Mouse (Mus musculus): Measurements from ENCODE around the gene Cfap99. TPM values are rescaled to one million over a fixed set of nuclear protein-coding genes. Genes with fewer than 3 reads are reported as not detected.

The Cfap99 gene
- total RNA-seq, 1 experiment from 2014 or later: 0.38 TPM

- no peak for ATAC-seq (replicated peaks; ENCODE audit: insufficient number of reproducible peaks, low FRiP score, low TSS enrichment, poor library complexity, severe bottlenecking)
These were observed 13.6 kb upstream of the Cfap99 start for GRCm38 (mm10) chr5:34274676-34275293.

DNA sequence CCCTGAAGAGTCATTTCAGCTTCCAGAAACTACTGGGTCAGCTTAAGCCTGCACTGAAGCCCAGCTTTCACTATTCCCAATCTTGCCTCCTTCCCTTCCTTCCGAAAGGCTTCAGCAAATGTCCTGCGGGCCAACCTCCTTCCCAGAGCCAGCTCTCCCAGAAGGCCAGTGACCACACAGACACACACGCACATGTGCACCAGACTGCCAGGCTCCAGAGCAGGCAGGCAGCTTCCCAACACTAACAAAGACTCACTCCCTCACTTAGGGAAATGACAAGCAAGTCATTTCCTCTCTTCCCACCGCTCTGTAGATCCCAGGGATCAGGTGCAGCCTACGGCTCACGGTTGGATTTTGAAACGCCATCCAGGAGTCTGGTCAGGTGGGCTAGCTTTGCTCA lies 12.2 kb upstream of the Cfap99 start:
- no peak for ATAC-seq (replicated peaks; ENCODE audit: insufficient number of reproducible peaks, low FRiP score, low TSS enrichment, poor library complexity, severe bottlenecking)

- ATAC-seq (replicated peaks; ENCODE audit: insufficient number of reproducible peaks, low FRiP score, low TSS enrichment, poor library complexity, severe bottlenecking): no peak
These were observed 11.7 kb upstream of the Cfap99 start for GRCm38 (mm10) chr5:34276746-34277145.

- peak; percentile 46; the same call in 1 of the 2 replicates for ATAC-seq (replicated peaks; ENCODE audit: insufficient number of reproducible peaks, low FRiP score, low TSS enrichment, poor library complexity, severe bottlenecking)
These were observed 10.3 kb upstream of the Cfap99 start for GRCm38 (mm10) chr5:34278058-34278457.

DNA sequence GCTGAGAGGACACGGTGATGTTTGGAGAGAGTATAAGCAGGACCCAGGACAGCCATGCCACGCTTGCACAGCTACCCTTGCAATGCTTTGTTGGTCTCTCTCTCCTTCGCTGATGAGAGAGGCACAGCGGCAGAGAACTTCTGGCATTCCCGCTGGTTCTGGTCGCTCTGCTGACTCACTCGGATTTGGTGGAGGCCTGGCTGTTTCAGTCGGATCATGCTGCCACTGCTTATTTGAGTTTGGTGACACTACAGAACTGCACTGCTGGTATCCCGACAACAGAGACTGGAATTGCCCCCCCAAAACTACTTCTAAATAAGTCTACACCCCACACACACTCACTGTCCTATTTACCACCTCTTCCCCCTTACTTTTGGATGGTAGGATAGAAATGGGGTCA lies 9.2 kb upstream of the Cfap99 start:
- ATAC-seq (replicated peaks; ENCODE audit: insufficient number of reproducible peaks, low FRiP score, low TSS enrichment, poor library complexity, severe bottlenecking): no peak

- ATAC-seq (replicated peaks; ENCODE audit: insufficient number of reproducible peaks, low FRiP score, low TSS enrichment, poor library complexity, severe bottlenecking): no peak
These were observed 7.4 kb upstream of the Cfap99 start for GRCm38 (mm10) chr5:34280976-34281375.

DNA sequence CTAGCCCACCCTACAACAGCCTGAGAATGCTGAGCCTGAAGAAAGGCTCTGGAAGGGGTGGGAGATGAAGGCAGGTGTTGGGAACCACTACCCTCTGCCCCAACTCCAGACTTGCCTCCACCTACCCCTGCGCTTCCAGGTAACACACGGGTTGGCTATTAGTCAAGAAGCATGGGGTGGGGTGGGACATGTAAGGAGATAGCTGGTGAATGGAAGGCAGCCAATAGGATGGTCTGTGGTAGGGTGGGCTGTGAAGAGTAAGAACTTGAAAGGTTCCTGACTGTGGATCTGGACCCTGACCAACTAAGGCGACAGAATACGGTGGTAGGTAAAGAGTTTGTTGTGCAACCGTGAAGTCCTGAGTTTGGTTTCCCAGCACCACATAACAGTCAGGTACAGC lies 5.0 kb upstream of the Cfap99 start:
- no peak for ATAC-seq (replicated peaks; ENCODE audit: insufficient number of reproducible peaks, low FRiP score, low TSS enrichment, poor library complexity, severe bottlenecking)

DNA sequence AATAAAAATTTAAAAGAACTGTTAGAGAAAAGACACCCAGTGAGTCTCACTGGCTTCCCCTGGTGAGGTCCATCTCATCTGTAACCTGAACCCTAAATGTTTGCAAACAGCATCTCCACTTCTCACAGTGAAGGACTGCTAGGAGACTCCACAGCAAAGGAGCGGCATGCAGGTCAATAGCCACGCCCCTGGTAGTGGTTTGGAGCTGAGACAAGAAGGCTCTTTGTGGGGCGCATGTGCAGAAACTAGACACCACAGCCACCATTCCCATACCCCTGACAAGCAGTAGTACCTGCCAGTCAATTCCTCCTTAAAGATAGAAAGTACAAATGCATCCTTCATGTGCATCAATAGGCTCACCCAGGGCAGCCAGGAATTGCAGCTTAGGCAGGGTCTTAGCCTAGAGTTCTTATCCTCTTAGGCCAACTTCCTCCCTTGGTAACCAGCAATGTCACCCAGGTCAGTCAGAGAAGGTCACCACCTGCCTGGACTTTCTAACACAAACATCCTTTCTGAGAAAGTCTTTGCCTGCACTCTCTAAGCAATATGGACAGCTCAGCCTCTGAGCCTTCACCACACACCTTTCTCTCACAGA lies 4.1 kb upstream of the Cfap99 start:
- no peak for ATAC-seq (replicated peaks; ENCODE audit: insufficient number of reproducible peaks, low FRiP score, low TSS enrichment, poor library complexity, severe bottlenecking)

DNA sequence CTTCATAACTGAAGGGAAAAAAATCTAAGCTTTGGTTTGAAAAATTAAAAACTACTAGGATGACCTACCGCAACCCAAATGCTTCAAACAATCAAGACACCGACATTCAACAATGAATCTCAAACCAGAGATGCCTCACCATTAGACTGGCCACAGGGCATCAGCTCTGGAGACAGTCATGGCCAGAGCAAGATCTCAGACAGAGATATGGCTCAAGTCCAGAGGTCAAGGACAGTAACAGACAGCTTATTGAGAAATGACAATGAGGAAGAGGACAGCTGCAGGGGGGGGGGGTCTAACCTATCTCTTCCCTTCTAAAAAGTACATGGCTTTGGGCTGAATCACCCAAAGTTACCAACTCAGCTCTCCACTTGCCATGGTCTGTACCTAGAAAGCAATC lies 3.1 kb upstream of the Cfap99 start:
- 0 out of 2 replicates have a peak, but pooled peaks have one; percentile 20 for ATAC-seq (replicated peaks; ENCODE audit: insufficient number of reproducible peaks, low FRiP score, low TSS enrichment, poor library complexity, severe bottlenecking)

DNA sequence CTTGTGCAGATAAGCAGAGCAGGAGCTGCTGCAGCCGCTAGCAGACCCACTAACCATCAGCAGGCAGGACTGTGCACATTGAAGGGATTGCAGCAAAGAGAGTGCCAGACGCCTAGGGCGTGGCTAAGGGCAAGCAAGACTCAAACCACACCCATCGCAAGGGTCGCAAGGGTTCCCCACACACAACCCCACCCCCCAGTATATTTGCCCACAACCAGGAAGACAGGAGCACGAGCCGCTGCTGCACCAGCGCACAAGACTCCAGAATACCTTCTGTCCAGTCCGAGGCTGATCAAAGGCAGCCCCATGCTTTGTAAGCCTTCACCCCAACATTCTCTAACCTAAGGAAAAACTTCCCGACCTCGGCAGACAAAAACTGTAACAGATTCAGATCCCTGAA lies 1.9 kb upstream of the Cfap99 start:
- ATAC-seq (replicated peaks; ENCODE audit: insufficient number of reproducible peaks, low FRiP score, low TSS enrichment, poor library complexity, severe bottlenecking): no peak

- ATAC-seq (replicated peaks; ENCODE audit: insufficient number of reproducible peaks, low FRiP score, low TSS enrichment, poor library complexity, severe bottlenecking): peak; percentile 23; the same call in 1 of the 2 replicates
These were observed 1.2 kb upstream of the Cfap99 start for GRCm38 (mm10) chr5:34287001-34287837.

GRCm38 (mm10) chr5:34287838-34288145 lies 608 bp upstream of the Cfap99 start:
- no peak for ATAC-seq (replicated peaks; ENCODE audit: insufficient number of reproducible peaks, low FRiP score, low TSS enrichment, poor library complexity, severe bottlenecking)

GRCm38 (mm10) chr5:34289286-34289685 lies 886 bp downstream of the Cfap99 start:
- no peak for ATAC-seq (replicated peaks; ENCODE audit: insufficient number of reproducible peaks, low FRiP score, low TSS enrichment, poor library complexity, severe bottlenecking)

- ATAC-seq (replicated peaks; ENCODE audit: insufficient number of reproducible peaks, low FRiP score, low TSS enrichment, poor library complexity, severe bottlenecking): no peak
These were observed 5.0 kb downstream of the Cfap99 start for GRCm38 (mm10) chr5:34293363-34293762.

DNA sequence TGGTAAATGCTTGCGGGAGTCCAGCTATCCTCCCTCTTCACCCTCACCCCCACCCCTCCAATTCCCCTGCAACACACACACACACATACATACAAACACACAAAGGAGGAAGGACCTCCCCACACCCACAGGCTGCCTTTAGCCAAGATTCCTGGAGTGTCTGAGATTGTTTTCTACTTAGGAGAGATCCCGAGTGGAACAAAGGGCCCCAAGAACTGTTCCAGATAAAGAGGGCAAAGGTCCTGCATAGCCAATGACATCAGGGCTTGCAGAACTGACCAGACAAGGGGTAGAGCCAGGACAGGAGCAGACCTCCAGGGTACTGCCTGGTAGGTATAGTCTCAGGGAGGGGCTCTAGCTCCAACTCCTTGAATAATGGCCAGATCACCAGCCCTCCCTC lies 6.3 kb downstream of the Cfap99 start:
- no peak for ATAC-seq (replicated peaks; ENCODE audit: insufficient number of reproducible peaks, low FRiP score, low TSS enrichment, poor library complexity, severe bottlenecking)

GRCm38 (mm10) chr5:34295141-34295540 lies 6.7 kb downstream of the Cfap99 start:
- ATAC-seq (replicated peaks; ENCODE audit: insufficient number of reproducible peaks, low FRiP score, low TSS enrichment, poor library complexity, severe bottlenecking): no peak

DNA sequence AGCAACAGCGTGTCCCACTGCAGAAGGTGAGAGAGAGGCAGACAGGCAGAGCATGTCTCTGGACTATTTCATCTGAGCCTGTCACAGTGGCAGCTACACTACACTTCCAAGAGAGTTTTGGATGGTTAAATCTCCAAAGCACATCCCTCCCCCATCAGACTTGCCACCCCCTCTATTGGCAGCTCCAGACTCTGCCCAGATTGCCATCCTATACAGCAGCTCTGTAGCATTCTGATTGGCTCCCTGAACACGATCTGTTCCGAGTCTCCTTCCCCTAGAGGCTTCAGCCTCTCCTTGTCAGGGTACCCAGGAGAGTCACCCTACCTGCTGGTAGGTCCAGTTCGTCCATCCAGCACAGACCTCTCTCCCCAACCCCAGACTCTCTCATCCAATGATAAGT lies 9.7 kb downstream of the Cfap99 start:
- ATAC-seq (replicated peaks; ENCODE audit: insufficient number of reproducible peaks, low FRiP score, low TSS enrichment, poor library complexity, severe bottlenecking): no peak

- ATAC-seq (replicated peaks; ENCODE audit: insufficient number of reproducible peaks, low FRiP score, low TSS enrichment, poor library complexity, severe bottlenecking): no peak
These were observed 10.6 kb downstream of the Cfap99 start for GRCm38 (mm10) chr5:34298937-34299535.

DNA sequence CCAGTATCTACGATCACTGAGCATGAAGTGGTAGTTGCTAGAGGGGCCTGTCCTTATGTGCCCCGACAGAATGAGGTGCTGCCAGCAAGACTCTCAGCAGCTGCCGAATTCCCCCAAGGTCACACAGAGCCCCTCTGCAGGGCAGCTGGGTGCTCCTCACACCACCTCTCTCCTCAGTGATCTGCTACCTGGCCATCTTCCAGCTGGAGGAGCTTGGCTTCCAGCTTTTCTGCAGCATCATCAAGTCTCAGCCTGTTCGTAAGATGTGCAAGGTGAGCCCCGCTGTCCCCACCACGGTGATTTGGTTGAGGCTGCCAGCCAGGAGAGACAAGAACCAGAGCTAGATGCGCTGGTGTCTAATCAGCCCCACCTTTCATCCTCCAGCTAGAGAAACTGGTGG lies 14.0 kb downstream of the Cfap99 start:
- no peak for ATAC-seq (replicated peaks; ENCODE audit: insufficient number of reproducible peaks, low FRiP score, low TSS enrichment, poor library complexity, severe bottlenecking)

DNA sequence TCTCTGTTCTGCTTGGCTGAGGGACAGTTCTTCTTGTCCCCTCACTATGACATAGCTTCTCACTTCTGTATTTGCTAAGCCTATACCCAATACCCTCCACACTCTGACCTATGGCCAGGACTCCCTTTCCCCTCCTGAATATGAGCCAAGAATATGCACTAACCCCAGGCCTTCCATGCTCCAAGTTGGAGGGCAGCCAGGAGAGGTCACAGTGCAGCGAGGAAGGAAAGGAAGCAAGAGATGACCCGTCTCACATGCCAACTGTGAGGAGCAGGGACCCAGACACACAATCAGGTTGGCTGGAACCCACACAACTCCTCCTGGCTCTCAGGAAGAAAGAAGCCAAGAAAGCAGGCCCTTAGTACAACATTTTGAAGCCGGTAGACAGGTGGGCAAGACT lies 20.6 kb downstream of the Cfap99 start:
- ATAC-seq (replicated peaks; ENCODE audit: insufficient number of reproducible peaks, low FRiP score, low TSS enrichment, poor library complexity, severe bottlenecking): no peak
